Mouse (Mus musculus) testis, adult 2 months (tissue): Measurements from ENCODE around the gene Cxcl14.

ENCODE experiments used
- CTCF ChIP-seq: fragments of 200-500 bp; IDR thresholded peaks from 2 replicates; pipeline ENCODE4 v1.5.1; 2012; ENCODE audit warnings: low read depth, mild to moderate bottlenecking, inconsistent platforms, low read length, moderate library complexity; ENCODE audit not compliant: control insufficient read depth, insufficient read depth, insufficient replicate concordance
- POLR2A ChIP-seq: fragments of 200-500 bp; IDR thresholded peaks from 2 replicates; pipeline ENCODE4 v1.6.1; 2012; ENCODE audit warnings: low read depth, mild to moderate bottlenecking, inconsistent platforms, low read length, moderate library complexity; ENCODE audit not compliant: control insufficient read depth

DNA sequence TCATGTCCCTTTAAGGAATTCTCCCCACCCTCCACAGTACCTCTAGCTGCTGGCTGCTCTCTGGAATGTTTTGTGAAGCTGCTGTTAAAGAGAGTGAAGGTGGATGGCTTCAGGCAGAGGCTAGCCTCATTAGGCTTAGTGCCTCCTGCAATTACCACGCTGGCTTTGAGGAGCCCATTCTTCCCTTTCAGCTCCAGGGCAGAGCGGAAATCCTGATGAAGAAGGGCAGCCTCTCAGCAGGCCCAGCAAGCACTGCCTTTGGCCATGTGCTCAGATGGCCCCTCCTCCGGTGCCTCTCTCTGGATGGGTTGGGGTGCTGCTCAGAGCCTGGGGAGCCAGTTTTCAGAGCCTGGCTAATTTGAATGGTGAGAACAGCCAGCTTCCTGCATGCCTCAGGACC, 18.9 kb upstream of the Cxcl14 start:
- TF ChIP-seq POLR2A (no peak), CTCF (no peak)
